Comparison of ENCODE assay signal across 8 mouse cellular contexts in genomic region chr1:193382435-193382834, GRCm38 (mm10). TPM values are rescaled to one million over a fixed set of nuclear protein-coding genes. Genes with fewer than 3 reads are reported as not detected.
DNase-seq lines count a peak whose midpoint lies in the region; ATAC-seq and TF ChIP-seq lines count a peak whose summit lies in the region.

No protein-coding gene starts in this region.

- H3K27me3 ChIP-seq in testis, adult 2 months (ENCODE audit: control insufficient read depth, insufficient read depth, low read length), result no peaks in the 10 kb centered on the region
- no peaks in the 10 kb centered on the region for H3K27me3 ChIP-seq in limb, embryonic 14.5 days (ENCODE audit: control insufficient read depth, insufficient read depth, low read length)

- no peak overlapping the region for H3K27ac ChIP-seq in testis, adult 2 months (ENCODE audit: control insufficient read depth, insufficient read depth, low read depth, low read length)
- H3K27ac ChIP-seq in limb, embryonic 14.5 days (replicated peaks; ENCODE audit: low read depth, low read length), result peak overlapping the region; percentile 77

- H3K36me3 ChIP-seq in testis, adult 2 months (ENCODE audit: control insufficient read depth, insufficient read depth, low read length), result no peaks in the 10 kb centered on the region
- H3K36me3 ChIP-seq in limb, embryonic 14.5 days (ENCODE audit: control insufficient read depth, insufficient read depth, low read length), result no peaks in the 10 kb centered on the region

- TF ChIP-seq CTCF in testis, adult 2 months (IDR thresholded peaks at IDR 0.05; ENCODE audit: control insufficient read depth, insufficient read depth, insufficient replicate concordance, low read depth, low read length), result no peak

- H3K9me3 ChIP-seq in limb, embryonic 14.5 days (ENCODE audit: control insufficient read depth, low read length), result no peaks in the 10 kb centered on the region

- ATAC-seq in hematopoietic stem cell, adult 5-6 weeks (replicated peaks in 1 of 2; ENCODE audit: insufficient read depth in 1 of 2, low FRiP score in 2 of 2, low TSS enrichment in 1 of 2, low read depth in 1 of 2, poor library complexity in 2 of 2, severe bottlenecking in 2 of 2), result peak; percentile 27 to 39; a peak in 1 of 4 replicates
- peak; percentile 85 for ATAC-seq in limb, embryonic 14.5 days (ENCODE audit: low FRiP score, low read depth)

- peaks cover 2% of the 10 kb centered on the region; the same call in 1 of the 2 replicates for H3K4me1 ChIP-seq in testis, adult 2 months (ENCODE audit: control insufficient read depth, insufficient read depth, low read length)
- peaks cover 17% of the 10 kb centered on the region for H3K4me1 ChIP-seq in limb, embryonic 14.5 days (ENCODE audit: control insufficient read depth, insufficient read depth, low read length)

- no peak for TF ChIP-seq POLR2A in testis, adult 2 months (IDR thresholded peaks at IDR 0.05; ENCODE audit: control insufficient read depth, low read depth, low read length)
- no peak for TF ChIP-seq POLR2A in limb, embryonic 14.5 days (IDR thresholded peaks at IDR 0.05; ENCODE audit: borderline replicate concordance, extremely low read depth, insufficient read depth, insufficient read length)

- no peak for DNase-seq in testis, postnatal 10 days (ENCODE audit: low spot score)
- peak; percentile 84 for DNase-seq in limb, embryonic 14.5 days (ENCODE audit: low spot score)
- peak; percentile 74 for DNase-seq in neural tube, embryonic 10.5 days (ENCODE audit: extremely low spot score, low spot score)
- DNase-seq in adipocyte (ENCODE audit: low spot score), result no peak
- no peak for DNase-seq in left cerebral cortex, adult 8-10 months (ENCODE audit: low spot score in 2 of 2)
- no peak for DNase-seq in right cerebral cortex, postnatal 36 days (ENCODE audit: low spot score in 2 of 2)

- H3K4me2 ChIP-seq in limb, embryonic 14.5 days (replicated peaks; ENCODE audit: low read depth, low read length, severe bottlenecking), result peak overlapping the region; percentile 53

- peak overlapping the region; percentile 43 for H3K4me3 ChIP-seq in testis, adult 2 months (ENCODE audit: control insufficient read depth, low read depth, low read length)
- peak overlapping the region; percentile 33 for H3K4me3 ChIP-seq in limb, embryonic 14.5 days (replicated peaks; ENCODE audit: low read length)

- H3K9ac ChIP-seq in limb, embryonic 14.5 days (ENCODE audit: low read depth, low read length, severe bottlenecking), result peak overlapping the region; percentile 38; the same call in 1 of the 2 replicates

- 0% methylated on average over 8 of the region's 8 CpGs for WGBS in limb, embryonic 14.5 days

RNA-seq across cellular contexts. Expression of gene Camk1g, which starts 12.3 kb away (rescaled TPM):
- polyA plus RNA-seq in testis, adult 2 months (2012; rRNA removed), result 5.4 and 6.5 TPM in 2 replicates
- not detected in 2 replicates for total RNA-seq in hematopoietic stem cell, adult 5-6 weeks (2017)
- polyA plus RNA-seq in limb, embryonic 14.5 days (2012; rRNA removed), result 9.8 and 12.6 TPM in 2 replicates
- polyA plus RNA-seq in limb, embryonic 14.5 days (2014; fragmentation: Nextera tagmentation; extraction: Ambion mirVana), result 9.1 and 11.8 TPM in 2 replicates
- 10 to 100 TPM; 28.7 to 33.3 (median 30.1) TPM for total RNA-seq in left cerebral cortex, adult 8-10 months (2022)

Comparison
In these comparisons a context has a peak if more than half of its experiments do, and no peak if none do; other contexts are left out.
1. DNase-seq: peak in limb, embryonic 14.5 days (single experiment) and neural tube, embryonic 10.5 days (single experiment); none in testis, postnatal 10 days (single experiment), adipocyte (single experiment), left cerebral cortex, adult 8-10 months (0 of 2) and right cerebral cortex, postnatal 36 days (0 of 2).
2. RNA of gene Camk1g, which starts 12.3 kb away (total RNA-seq): 28.7 to 33.3 TPM in left cerebral cortex, adult 8-10 months; not detected in hematopoietic stem cell, adult 5-6 weeks; every median in the first group is over 10 times any median in the second.